Mouse (Mus musculus) ovary, postnatal 36 days (tissue): ENCODE results near the gene Foxg1.

Experiments
- DNase-seq: peaks from one replicate; pipeline ENCODE4 v3.0.0; 2022; ENCODE audit warnings: low spot score, mixed read lengths

Gene Foxg1

GRCm38 (mm10) chr12:49386081-49386805 lies 3.8 kb downstream of the Foxg1 start:
- DNase-seq: no peak

- DNase-seq: no peak
These were observed 5.6 kb downstream of the Foxg1 start for GRCm38 (mm10) chr12:49387856-49388598.

GRCm38 (mm10) chr12:49389666-49390065 lies 7.2 kb downstream of the Foxg1 start:
- DNase-seq: no peak

GRCm38 (mm10) chr12:49390257-49390656 lies 7.8 kb downstream of the Foxg1 start:
- no peak for DNase-seq

GRCm38 (mm10) chr12:49390926-49391304 lies 8.5 kb downstream of the Foxg1 start:
- no peak for DNase-seq

GRCm38 (mm10) chr12:49391305-49392040 lies 9.0 kb downstream of the Foxg1 start:
- peak; percentile 41 for DNase-seq

- no peak for DNase-seq
These were observed 9.6 kb downstream of the Foxg1 start for GRCm38 (mm10) chr12:49392041-49392390.

- no peak for DNase-seq
These were observed 10.4 kb downstream of the Foxg1 start for GRCm38 (mm10) chr12:49392876-49393275.

GRCm38 (mm10) chr12:49393639-49394038 lies 11.2 kb downstream of the Foxg1 start:
- DNase-seq: no peak

- no peak for DNase-seq
These were observed 11.7 kb downstream of the Foxg1 start for GRCm38 (mm10) chr12:49394181-49394580.

GRCm38 (mm10) chr12:49394836-49395235 lies 12.4 kb downstream of the Foxg1 start:
- DNase-seq: no peak

GRCm38 (mm10) chr12:49395969-49396368 lies 13.5 kb downstream of the Foxg1 start:
- DNase-seq: no peak

- no peak for DNase-seq
These were observed 14.3 kb downstream of the Foxg1 start for GRCm38 (mm10) chr12:49396776-49397175.

- DNase-seq: no peak
These were observed 15.1 kb downstream of the Foxg1 start for GRCm38 (mm10) chr12:49397443-49398162.

- no peak for DNase-seq
These were observed 15.7 kb downstream of the Foxg1 start for GRCm38 (mm10) chr12:49398163-49398540.

- DNase-seq: no peak
These were observed 16.2 kb downstream of the Foxg1 start for GRCm38 (mm10) chr12:49398636-49399035.

- DNase-seq: no peak
These were observed 17.2 kb downstream of the Foxg1 start for GRCm38 (mm10) chr12:49399611-49400010.

GRCm38 (mm10) chr12:49400036-49400852 lies 17.8 kb downstream of the Foxg1 start:
- no peak for DNase-seq

GRCm38 (mm10) chr12:49400853-49401118 lies 18.3 kb downstream of the Foxg1 start:
- no peak for DNase-seq

- no peak for DNase-seq
These were observed 18.8 kb downstream of the Foxg1 start for GRCm38 (mm10) chr12:49401119-49401795.

GRCm38 (mm10) chr12:49401796-49402130 lies 19.3 kb downstream of the Foxg1 start:
- no peak for DNase-seq
